Mouse (Mus musculus) bone marrow macrophage, adult 2 months (primary cell): Measurements from ENCODE around the gene Ifi207. TPM values are rescaled to one million over a fixed set of nuclear protein-coding genes. Genes with fewer than 3 reads are reported as not detected.
"Not testable (repeated sequence)": the region's sequence is repeated elsewhere in the genome, so short reads cannot be mapped to it uniquely, and the experiment has no call there.

Experiments used
- H3K27ac ChIP-seq: 2 replicates; pipeline ENCODE4 v1.5.1; 2012; ENCODE audit warnings: low read depth, low read length; ENCODE audit not compliant: insufficient read depth
- H3K4me1 ChIP-seq: 2 replicates; pipeline ENCODE4 v1.6.1; 2012; ENCODE audit warnings: low read length; ENCODE audit not compliant: control insufficient read depth, insufficient read depth
- H3K4me3 ChIP-seq: 2 replicates; pipeline ENCODE4 v1.5.1; 2012; ENCODE audit warnings: mild to moderate bottlenecking, low read length, moderate library complexity; ENCODE audit not compliant: insufficient read depth
- CTCF ChIP-seq: IDR thresholded peaks from 2 replicates; pipeline ENCODE4 v1.5.1; 2012; ENCODE audit warnings: low read depth, mild to moderate bottlenecking, low read length, moderate library complexity
- POLR2A ChIP-seq: IDR thresholded peaks from 2 replicates; pipeline ENCODE4 v1.6.1; 2012; ENCODE audit warnings: mild to moderate bottlenecking, low read depth, low read length, borderline replicate concordance
- polyA plus RNA-seq: library from polyadenylated mRNA; stranded (reverse); fragments of >200 nt; gene quantifications from 2 replicates; pipeline ENCODE4 v1.2.4, GENCODE M21; 2012; ENCODE audit not compliant: missing spikeins, insufficient read depth, insufficient read length

The Ifi207 gene
- polyA plus RNA-seq: 257 and 281 TPM in 2 replicates

GRCm38 (mm10) chr1:173741656-173742055 lies at the start of gene Ifi207:
Gene Ifi207, minus strand, starts transcription at chr1:173741747.
- Histone ChIP-seq H3K4me1 (peaks cover 18% of the 10 kb centered on the region), H3K4me3 (peak within 1 kb of the TSS; percentile 84), H3K27ac (peak within 1 kb of the TSS; percentile 100)
- TF ChIP-seq POLR2A (no peak), CTCF (no peak)

GRCm38 (mm10) chr1:173773457-173773856 lies 31.9 kb upstream of the Ifi207 start:
- not testable (repeated sequence) for H3K4me1 ChIP-seq, H3K27ac ChIP-seq, H3K4me3 ChIP-seq

- H3K4me1 ChIP-seq: not testable (repeated sequence)
- Histone ChIP-seq H3K27ac (peak within 1 kb of the TSS; percentile 80), H3K4me3 (peak within 1 kb of the TSS; percentile 33)
Observed at GRCm38 (mm10) chr1:173766848-173767617, 25.5 kb upstream of the Ifi207 start, which contains the start of gene Ifi204. Gene Ifi204, minus strand, starts transcription at chr1:173766943.

- not testable (repeated sequence) for H3K4me3 ChIP-seq, H3K27ac ChIP-seq, H3K4me1 ChIP-seq
Observed at GRCm38 (mm10) chr1:173760032-173760431, 18.5 kb upstream of the Ifi207 start.

- TF ChIP-seq CTCF (no peak), POLR2A (no peak)
- H3K27ac ChIP-seq: peak overlapping the region; percentile 100
- no peak overlapping the region for H3K4me3 ChIP-seq
- H3K4me1 ChIP-seq: peaks cover 17% of the 10 kb centered on the region
Observed at GRCm38 (mm10) chr1:173742262-173742661, 715 bp upstream of the Ifi207 start.

GRCm38 (mm10) chr1:173740537-173740936 lies 1.0 kb downstream of the Ifi207 start:
- no peak for TF ChIP-seq CTCF
- TF ChIP-seq POLR2A: no peak
- peaks cover 22% of the 10 kb centered on the region for H3K4me1 ChIP-seq
- H3K27ac ChIP-seq: peak overlapping the region; percentile 42; the same call in 1 of the 2 replicates
- H3K4me3 ChIP-seq: peak overlapping the region; percentile 50

- Histone ChIP-seq H3K4me3 (no peak overlapping the region), H3K27ac (peak overlapping the region; percentile 16), H3K4me1 (peaks cover 8% of the 10 kb centered on the region)
- TF ChIP-seq POLR2A: no peak
- no peak for TF ChIP-seq CTCF
Observed at GRCm38 (mm10) chr1:173736986-173737385, 4.6 kb downstream of the Ifi207 start.

- not testable (repeated sequence) for H3K4me1 ChIP-seq, H3K27ac ChIP-seq, H3K4me3 ChIP-seq
Observed at GRCm38 (mm10) chr1:173735015-173735414, 6.5 kb downstream of the Ifi207 start.

GRCm38 (mm10) chr1:173733219-173733618 lies 8.3 kb downstream of the Ifi207 start:
- H3K27ac ChIP-seq: no peak overlapping the region
- peaks cover 5% of the 10 kb centered on the region for H3K4me1 ChIP-seq
- no peak for TF ChIP-seq POLR2A
- no peak for TF ChIP-seq CTCF
- no peak overlapping the region for H3K4me3 ChIP-seq

- TF ChIP-seq POLR2A (no peak), CTCF (no peak)
- H3K4me1 ChIP-seq: peaks cover 2% of the 10 kb centered on the region; the same call in 1 of the 2 replicates
- no peak overlapping the region for H3K27ac ChIP-seq
- H3K4me3 ChIP-seq: no peak overlapping the region
Observed at GRCm38 (mm10) chr1:173694270-173694669, 47.3 kb downstream of the Ifi207 start.

- H3K27ac ChIP-seq, H3K4me1 ChIP-seq, H3K4me3 ChIP-seq: not testable (repeated sequence)
Observed at GRCm38 (mm10) chr1:173678605-173679004, 62.9 kb downstream of the Ifi207 start.

GRCm38 (mm10) chr1:173673458-173674097 lies 68.0 kb downstream of the Ifi207 start, which contains the start of gene Ifi208:
Gene Ifi208, plus strand, starts transcription at chr1:173673675.
- H3K4me3 ChIP-seq, H3K27ac ChIP-seq, H3K4me1 ChIP-seq: not testable (repeated sequence)
